Mouse (Mus musculus) cerebellum, adult 11-12 months (tissue): Measurements from ENCODE around the gene Cmtm8.

Experiments
- DNase-seq: peaks from one replicate; pipeline ENCODE4 v3.0.0; 2022

Gene Cmtm8

DNA sequence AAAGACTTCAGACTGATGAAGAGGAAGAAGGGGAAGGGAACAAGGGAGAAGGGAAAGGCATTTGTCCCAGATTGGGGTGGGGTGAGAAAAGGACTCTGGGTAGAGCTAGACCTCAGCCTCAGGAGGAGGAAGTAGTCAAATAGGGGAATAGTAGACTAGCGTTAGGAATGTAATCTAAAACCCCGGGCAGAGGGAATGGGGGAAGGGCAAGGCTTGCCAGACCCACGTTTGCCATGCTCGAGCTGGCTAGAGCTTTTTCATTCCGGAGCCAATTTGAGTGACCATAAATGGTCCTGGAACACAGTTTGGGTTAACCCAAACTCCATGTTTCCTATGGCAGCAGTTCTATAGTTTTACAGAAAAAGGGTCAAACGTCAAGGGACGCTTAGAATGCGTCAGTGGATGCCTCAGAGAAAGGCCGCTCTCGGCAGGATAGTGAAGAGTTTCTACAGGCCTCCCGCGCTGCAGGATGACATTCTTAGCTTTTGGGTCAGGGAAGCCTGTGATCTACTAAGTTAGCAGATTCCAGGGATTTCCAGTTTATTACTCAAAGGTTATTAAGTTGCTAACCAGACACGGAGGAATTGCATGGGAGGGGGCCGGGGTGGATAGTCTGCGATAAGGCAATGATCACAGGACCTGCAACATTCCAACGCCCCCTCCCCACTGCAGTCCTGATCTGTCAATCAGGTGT lies 58.4 kb downstream of the Cmtm8 start:
- no peak for DNase-seq

DNA sequence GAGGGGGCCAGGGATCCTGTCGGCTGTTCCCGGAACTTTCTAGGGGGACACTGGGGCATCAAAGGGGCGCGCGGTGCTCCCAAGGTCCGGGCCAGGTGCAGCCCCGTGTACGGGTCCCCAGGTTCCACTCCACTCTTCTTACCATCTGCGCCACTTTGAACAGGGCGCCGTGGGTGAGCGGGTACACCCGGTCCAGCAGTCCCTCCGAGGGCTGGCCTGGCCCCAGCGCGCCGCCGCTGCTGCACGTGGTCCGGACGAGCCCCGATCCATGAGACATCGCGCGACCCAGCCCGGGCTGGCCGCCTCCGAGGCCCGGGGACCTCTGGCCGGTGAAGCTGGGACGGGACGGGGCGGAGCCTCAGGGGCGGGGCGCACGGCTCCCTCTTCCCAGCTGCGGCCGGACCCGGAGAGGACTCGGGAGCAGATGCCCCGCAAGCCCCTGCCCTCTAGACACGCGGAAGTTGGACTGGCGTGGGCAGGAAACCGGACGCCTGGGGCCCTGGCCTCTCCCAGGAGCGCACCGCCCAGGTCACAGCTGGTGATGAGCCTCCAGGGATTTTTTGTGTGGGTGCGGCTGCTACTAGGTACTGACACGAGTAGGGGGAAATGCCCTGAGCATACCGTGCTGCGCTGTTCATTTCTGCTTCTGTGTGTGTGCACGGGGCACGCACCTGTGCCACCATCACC lies 62.3 kb downstream of the Cmtm8 start, which contains the start of gene Cmtm7:
Gene Cmtm7 (minus strand): TSS at position 331 of the 687 bp plus-strand sequence.
- DNase-seq, result no peak

DNA sequence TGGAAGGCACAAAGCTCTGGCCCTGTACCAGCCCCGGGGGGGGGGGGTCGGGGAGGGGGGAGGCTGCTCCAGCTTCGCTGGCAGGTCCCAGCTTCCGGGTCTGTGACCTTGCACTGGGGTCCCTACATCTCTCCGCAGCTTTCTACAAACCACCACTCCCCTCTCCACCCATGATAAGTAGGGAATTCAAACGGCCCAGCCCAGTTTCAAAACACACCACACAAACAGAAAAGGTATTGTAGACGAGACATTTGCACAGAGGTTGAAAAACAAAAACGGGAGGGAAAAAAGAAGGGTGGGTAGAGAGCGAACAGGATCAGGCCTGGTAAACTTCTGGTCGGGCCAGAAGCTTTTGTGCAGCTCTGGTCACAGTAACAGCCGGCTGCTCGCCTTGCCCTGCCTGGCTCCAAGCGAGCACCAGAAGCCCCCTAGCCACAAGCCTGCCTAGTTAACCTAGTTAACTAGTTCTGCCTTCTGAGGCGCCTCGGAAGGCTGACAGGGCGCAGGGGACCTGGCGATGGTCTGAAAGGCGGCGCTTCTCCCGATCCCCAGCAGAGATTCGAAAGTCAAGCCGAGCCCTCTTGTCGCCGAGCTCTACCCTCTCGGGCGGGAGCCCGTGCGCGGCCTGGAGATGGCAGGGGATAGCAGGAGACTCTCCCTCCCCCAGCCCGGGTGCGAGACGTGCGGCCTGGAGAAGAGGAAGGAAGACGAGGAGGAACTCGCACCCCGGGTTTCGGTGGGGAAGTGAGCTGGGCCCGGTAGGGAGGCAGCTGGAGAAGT lies 63.0 kb downstream of the Cmtm8 start:
- DNase-seq, result no peak

DNA sequence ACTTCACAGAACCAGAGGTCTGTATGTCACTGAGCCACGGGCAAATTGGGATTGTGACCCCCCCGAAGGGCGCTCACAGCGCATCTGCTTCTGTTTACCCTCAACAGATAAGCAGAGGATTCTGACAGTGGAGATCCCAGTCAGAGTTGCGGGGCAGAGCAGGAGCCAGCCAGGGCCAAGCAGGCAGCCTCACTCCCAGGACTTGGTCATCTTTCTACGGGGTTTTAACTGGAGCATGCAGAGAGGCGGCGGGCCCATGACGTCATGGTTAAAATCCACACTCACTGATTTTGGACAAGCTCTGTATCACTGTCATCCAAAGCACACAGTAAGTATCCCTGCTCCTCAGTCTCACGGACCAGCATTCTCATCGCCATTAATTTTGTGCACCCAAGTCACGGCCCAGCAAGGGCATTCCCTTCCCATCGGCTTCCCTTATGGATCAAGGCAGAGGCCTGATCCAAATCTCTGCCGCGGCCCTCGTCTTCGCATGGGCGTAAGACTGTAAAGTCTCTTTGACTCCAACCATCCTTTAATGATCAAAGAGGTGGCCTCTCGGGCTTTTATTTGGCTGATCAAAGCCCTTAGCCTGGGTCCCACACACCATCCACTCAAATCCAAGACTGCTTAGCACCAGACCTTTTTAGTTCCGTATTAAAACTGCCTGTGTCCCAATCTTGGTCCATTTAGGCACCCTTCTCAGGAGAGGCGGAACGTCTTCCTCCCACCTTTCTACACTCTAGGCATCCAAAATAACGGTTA lies 63.8 kb downstream of the Cmtm8 start:
- DNase-seq, result no peak

DNA sequence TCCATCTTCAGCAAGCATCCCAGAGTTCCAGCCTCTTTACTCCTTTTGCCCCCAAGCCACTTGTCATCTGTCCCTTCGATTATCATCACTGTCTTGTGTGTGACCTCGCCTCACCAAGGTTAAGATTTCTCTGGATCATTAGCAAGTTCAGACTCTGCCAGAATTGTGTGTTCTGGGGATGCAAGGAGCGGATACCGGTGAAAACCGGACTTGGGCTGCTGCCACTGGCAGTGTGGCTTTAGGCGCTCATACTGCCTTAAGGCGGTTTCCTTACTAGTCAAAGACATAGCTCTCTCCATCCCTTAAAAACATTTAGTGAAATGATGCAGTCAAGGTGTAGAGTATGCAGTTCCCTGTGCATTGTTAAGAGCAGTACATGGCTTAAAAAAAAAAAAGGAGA lies 65.1 kb downstream of the Cmtm8 start:
- no peak for DNase-seq

DNA sequence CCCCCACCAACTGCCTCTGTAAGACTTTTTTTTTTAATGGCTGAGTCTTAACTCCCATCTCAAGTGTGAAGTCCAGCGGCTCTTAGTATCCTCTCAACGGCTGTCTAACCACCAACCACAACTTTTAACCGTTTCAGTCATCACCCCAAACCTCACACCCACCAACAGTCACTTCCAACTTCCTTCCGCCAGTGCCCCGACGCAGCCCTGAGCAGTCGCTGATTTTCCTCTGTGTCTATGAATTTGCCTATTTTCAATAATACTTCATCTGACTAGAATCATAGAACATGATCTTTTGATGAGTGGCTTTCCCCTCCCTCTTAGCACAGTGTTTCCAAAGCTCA lies 65.9 kb downstream of the Cmtm8 start:
- no peak for DNase-seq

DNA sequence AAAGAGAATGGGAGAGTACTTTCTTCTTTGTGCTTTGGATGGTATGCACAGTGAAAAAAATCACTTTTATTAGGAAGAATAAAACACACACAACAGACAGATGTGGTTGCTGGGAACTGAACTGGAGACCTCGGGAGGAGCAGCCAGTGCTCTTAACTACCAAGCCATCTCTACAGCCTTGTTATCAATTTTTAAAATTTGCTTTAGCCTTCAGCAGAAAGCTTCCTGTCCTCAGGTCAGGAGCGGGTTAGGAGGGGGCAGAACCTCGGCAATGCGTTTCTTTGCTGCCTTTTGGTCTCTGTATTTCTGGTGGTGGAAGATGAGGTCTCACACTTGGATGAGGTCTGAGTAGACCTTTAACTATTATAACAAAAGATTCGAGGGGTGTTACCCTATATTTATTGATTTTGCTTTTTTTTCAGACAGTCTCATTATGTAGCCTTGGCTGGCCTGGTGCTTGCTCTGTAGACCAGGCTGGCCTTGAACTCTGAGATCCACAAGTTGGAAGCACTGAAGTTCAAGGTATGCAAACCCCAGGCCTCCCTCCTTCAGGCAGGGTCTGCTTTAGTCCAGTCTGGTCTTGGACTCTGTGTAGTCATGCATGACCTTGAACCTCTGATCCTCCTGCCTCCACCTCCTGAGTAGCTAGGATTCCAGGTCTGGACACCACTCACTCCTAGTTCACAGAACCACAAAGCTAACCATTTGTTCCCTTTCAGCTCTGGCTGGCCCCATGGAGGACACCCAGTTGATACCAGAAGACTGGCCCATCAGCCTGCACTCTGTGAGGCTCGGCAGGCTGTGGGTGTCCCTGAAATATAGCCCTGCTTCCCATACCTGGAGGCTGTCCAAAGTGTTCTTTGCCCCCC lies 66.5 kb downstream of the Cmtm8 start:
- DNase-seq, result no peak

DNA sequence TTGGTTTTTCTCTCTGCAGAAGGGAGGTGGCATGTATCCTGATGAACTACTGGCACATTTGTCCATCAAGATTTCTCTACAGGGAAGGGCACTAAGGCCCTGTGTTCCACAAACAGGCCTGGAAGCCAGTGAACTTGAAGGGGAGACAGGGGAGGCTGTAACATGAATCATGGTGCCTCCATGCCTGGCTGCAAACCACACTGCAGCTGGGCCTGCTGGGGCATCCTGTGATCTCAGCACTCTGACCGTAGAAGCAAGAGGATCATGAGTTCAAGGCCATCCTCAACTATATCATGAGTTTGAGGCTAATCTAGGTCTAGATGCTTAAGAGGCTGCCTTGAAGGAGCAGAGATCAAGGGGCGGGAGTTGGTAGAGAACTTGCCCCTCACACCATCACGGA lies 67.6 kb downstream of the Cmtm8 start:
- DNase-seq, result no peak

DNA sequence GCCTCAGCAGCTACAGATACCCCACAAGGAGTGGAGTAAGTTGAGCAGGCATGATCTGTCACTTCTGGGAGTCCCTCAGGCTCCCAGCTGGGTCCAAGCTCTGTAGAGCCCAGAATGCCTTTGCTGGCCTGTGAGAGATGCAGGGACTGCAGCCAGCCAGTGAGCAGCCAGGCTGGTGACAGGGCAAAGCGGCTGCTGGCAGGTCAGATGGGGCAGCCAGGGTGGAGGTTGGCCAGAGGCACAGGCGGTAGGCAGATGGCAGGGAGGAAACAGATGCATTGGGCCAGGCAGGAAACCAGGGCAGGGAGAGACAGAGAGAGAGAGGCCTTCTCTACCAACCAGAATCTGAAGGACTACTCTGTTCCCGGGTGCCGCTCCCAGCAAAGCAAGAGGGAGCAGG lies 68.7 kb downstream of the Cmtm8 start:
- peak; percentile 91 for DNase-seq

DNA sequence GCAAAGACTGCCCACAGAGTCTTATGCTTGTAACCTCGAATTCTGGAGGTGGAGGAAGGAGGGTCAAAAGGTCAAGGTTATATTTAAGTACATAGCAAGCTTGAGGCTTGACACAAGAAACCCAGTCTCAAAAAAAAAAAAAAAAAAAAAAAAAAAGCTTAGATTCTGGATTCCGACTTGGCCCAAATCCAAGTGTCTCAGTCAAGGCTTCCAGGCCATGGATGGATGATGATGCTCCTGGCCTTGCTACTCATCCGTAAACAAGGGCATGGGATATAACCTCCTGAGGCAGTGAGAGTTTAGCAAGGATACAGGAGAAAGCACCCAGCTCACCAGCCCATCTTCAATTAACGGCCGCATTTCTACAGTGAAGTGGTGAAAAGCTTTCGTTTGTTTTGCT lies 69.3 kb downstream of the Cmtm8 start:
- no peak for DNase-seq

DNA sequence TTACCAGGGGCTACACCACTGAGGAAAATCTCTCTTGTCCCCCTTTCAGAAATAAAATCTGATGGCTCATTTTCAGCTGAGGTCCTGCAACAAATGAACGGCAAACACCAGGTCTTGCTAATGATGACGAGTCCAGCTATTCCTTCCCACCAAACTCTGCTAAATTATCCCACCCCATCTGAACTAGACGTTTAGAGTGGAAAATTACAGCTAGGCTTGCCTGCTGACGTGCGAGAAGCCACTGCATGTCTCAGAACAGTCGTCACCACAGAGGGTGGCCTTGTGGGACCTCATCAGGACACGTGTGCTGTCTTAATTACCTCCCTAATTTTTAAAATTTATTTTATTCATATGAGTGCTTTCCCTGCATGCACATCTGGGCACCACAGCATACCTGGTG lies 72.4 kb downstream of the Cmtm8 start:
- no peak for DNase-seq

DNA sequence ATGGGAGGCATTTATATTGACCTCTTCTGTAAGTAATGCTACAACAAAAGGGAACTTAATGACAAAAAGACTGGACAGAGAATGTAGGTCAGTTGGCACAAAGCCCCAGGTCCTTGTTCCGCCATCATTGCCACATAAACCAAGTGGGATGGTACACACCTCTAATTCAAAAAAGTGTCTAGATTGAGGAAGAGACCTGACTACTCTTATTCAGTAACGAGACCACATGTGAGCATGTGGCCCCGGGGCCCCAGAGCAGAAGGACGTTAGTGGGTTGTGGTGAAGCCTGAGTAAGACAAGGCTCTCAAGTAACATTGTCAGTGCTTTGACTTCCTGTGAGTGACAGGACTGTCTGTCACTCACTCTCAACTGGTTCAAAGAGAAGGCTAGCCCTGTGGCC lies 73.7 kb downstream of the Cmtm8 start:
- no peak for DNase-seq

DNA sequence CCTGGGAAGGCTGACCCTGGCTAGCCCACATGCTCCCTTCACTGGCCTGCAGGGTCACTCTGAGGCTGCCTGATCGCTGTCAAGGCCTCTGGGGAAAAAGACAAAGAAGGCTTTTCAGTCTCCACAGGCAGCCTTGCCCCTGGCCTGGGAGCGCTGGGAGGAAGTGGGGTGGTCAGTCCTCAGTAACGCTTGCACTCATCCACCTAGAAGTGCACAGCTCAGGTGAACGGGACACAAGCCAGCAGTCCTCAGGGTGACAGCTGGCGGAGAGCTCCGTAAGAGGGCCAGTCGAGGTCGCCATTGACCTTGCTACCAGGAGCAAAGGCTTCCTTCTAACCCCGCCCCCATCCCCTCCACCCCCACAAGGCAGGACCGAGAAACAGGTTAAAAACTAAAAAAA lies 75.9 kb downstream of the Cmtm8 start:
- DNase-seq, result no peak

DNA sequence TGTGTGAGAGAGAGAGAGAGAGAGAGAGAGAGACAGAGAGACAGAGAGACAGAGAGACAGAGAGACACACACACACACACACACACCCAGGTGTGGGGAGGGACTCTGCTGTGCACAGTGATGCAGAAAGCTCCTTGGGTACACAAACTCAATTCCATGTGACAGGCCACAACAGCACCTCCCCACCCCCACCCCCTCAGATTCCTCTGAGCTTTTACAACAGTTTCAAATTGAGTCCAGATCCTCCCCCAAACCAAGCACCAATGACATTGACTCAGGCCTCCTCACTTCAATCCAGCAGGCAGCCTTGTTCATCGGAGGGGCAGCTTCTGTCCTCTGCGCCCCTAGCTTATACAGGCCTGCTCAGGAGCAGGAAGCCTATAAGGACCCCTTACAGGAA lies 76.4 kb downstream of the Cmtm8 start:
- DNase-seq, result no peak

DNA sequence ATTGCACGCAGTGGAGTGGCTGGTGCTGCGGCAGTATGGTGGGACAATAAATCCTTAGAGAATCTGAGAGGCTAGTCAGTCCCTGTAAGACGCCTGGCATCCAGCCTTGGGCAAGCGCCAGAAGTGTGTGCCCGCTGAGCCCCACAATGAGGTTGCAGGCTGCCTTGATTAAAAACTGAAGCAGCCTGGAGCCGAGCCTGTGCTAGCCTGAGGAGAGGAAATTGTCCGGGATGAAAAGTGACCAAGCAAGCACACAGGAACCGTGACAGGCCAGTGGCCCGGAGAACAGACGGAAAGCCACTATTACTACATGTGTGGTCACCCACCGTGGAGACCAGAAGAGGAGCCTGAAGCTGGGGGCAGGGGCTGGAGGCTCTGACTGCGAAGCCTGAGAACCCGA lies 76.9 kb downstream of the Cmtm8 start:
- peak; percentile 78 for DNase-seq

DNA sequence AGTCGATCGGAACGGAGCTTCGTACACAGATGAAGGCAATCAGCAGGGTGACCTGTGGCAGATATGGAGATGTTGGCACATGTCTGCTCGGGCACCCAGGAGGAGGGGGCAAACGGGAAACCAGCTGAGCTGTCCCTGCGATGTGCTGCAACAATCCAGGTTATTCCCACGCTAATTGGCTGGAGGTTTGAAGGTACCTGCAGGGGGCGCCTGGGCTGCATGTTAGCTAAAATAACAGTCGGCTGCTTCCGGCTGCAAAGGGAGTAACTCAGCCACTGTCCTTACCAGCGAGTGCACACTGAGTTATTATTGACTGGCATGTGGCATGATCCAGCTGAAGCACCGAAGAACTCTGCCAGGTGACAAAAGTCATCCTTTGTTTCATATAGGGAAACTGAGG lies 80.6 kb downstream of the Cmtm8 start:
- no peak for DNase-seq

DNA sequence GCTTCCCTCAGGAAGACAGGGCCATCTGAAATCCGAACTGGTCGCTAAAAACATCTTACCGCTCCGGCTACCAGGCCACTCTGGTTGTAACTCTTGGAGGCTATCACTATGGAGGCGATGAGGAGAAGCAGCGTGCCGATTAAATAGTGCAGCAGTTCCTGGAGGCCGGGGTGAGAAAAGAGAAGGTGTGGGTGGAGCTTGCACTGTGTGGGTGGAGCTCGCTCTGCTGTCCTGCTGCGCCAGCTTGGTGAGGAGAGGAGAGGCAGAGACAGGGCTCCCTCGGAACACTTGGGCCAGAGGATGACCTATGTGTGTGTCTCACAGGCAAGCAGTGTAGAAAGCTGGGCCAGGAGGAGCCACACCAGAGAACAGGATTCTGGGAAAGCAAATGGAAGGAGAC lies 82.1 kb downstream of the Cmtm8 start:
- no peak for DNase-seq

DNA sequence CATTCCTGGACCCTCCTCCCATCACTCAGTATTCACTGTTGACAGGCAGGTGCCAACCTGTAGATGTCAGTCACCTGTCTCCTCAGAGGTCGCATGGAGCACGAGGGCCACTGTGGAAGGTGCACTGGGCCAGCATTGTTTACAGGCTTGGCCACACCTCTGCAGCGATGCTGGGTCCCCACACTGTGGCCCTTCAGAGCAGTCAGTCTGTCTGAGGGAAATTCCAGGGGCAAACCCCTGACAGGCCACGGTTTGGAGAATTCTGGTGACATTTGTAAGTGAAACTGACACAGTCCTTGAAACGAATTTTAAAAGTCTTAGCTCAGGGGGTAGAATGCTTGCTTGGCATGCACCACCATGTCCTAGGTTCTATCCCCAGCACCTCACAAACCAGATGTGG lies 83.6 kb downstream of the Cmtm8 start:
- no peak for DNase-seq

DNA sequence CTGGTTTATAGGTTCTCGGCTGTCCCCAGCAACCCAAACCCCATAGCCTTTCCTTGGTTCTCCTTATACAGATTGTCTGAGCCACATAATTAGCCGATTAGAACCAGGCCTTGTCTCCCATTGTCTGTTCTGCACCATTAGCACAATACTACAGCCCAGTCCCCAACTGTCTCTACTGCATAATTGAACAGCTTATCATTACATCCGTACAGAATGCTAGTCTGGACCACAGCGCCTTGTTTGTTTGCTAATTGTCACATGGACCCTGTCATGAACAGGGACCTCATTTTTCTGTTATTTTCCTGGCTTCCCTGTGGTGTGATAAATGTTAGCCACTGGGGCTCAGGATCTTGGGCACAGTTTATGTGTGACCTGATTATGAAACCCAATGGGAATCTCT lies 84.1 kb downstream of the Cmtm8 start:
- no peak for DNase-seq

DNA sequence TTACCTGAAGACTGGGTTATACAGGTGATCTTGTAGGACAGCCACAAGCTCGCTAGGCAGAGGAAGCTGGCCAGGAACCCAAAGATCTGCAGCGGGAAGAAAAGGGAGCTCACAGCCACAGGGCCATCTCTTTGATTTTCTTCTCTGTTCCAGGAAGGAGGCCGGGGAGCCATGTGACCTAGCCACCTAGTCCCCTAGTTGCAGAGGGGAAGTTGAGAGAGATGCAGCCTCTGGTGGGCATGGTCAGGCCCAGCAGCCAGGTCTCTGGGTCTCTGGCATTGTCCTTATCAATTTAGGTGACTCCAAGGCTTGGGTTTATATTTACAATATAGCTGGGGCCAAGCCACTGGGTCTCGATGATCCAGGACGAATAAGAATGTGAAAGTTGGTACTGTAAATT lies 85.2 kb downstream of the Cmtm8 start:
- DNase-seq, result no peak

DNA sequence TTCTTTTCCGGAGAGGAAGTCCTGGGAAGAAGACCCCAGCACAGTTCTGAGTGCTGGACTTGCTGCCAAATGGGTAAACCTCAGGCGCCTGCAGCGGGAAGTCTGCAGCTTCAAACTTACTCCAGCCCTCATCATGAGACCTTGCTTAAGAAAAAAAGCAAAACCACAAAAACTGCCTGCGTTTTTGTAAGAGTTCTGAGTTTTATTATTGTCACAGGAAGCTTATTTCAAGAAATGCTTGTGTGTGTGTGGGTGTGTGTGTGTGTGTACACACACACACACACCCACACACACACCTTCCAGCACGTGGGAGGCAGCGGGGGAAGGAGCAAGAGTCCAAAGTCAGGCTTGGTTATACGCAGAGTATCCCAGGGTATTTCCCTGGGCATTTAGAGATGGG lies 85.7 kb downstream of the Cmtm8 start:
- no peak for DNase-seq

DNA sequence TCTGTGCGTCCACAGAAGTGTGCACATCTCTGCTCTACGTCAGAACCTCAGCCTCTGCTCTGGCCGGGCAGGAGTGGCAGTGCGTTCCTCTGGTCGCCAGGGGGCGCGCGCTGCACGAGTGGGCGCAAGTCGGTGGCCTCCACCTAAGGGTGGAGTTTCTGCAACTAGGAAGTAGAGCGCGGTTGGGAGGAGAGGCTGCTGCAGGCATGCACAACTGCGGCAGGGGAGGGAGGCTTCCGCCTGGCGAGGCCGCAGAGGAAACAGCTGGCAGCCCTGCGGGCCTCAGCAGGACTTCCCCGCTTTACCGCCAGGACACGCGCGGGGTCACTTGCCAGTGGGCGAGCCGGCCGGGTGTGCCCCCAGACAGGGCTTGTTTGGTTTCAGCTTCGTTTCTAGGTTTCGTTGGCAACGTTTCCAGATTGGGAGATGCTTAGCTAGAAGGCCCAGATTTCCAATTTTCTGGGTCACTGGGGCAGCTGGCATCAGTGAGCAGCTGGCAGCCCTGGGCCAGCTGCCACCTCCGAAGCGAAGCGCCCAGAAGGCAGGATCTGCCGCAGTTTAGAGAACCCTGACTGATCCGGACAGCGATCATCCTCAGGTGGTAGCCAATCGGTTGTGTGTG lies 91.0 kb downstream of the Cmtm8 start:
- DNase-seq, result peak; percentile 86
